Mouse (Mus musculus) brain, adult 2 months (tissue): ENCODE data around the gene Pcgf3.

ENCODE experiments used
- DNase-seq: peaks from one replicate; pipeline ENCODE4 v3.0.0; 2011; ENCODE audit warnings: low read depth, low spot score

The Pcgf3 gene

GRCm38 (mm10) chr5:108554041-108554440 is 93.0 kb downstream of the Pcgf3 start:
- no peak for DNase-seq
